Comparison of ENCODE assay signal across 12 mouse cellular contexts in genomic region chr7:121043510-121043909, GRCm38 (mm10). TPM values are rescaled to one million over a fixed set of nuclear protein-coding genes. Genes with fewer than 3 reads are reported as not detected.
"Had no signal": no experiment of that assay in that cellular context is flagged by ENCODE, and none has a peak within 500 bp of the region (broad histone marks: within the 10 kb centered on the region; RNA-seq: fewer than 3 reads in every experiment).

No protein-coding gene starts in this region.

- H3K27me3 ChIP-seq: kidney, embryonic 15.5 days; limb, embryonic 12.5 days; lung, embryonic 15.5 days; neural tube, embryonic 12.5 days had no signal

- H3K9me3 ChIP-seq: kidney, embryonic 15.5 days; lung, embryonic 15.5 days; neural tube, embryonic 12.5 days had no signal

- H3K27ac ChIP-seq: kidney, embryonic 15.5 days; limb, embryonic 12.5 days; lung, embryonic 15.5 days; macrophage; neural tube, embryonic 12.5 days; stomach, postnatal 0 days had no signal

- H3K4me2 ChIP-seq: kidney, embryonic 15.5 days; limb, embryonic 12.5 days; lung, embryonic 15.5 days; neural tube, embryonic 12.5 days had no signal

- H3K4me3 ChIP-seq: kidney, embryonic 15.5 days; limb, embryonic 12.5 days; lung, embryonic 15.5 days; myocyte; neural tube, embryonic 12.5 days had no signal

- H3K36me3 ChIP-seq: lung, embryonic 15.5 days had no signal

- DNase-seq: kidney, adult 2 months; kidney, postnatal 14 days; lung, postnatal 14 days; midbrain, embryonic 14.5 days; thymus, postnatal 14 days had no signal

- H3K9ac ChIP-seq: kidney, embryonic 15.5 days; limb, embryonic 12.5 days; lung, embryonic 15.5 days; neural tube, embryonic 12.5 days had no signal

RNA-seq across cellular contexts. Expression of gene Otoa, which starts 37.9 kb away (rescaled TPM):
- polyA plus RNA-seq: lung, embryonic 15.5 days; macrophage had no signal
